Mouse (Mus musculus) neutrophil, adult 59 days (primary cell): Measurements from ENCODE around the gene Gm8127. TPM values are rescaled to one million over a fixed set of nuclear protein-coding genes. Genes with fewer than 3 reads are reported as not detected.

Experiments
- total RNA-seq, 2 experiments: library from RNA; stranded (reverse); gene quantifications; 1 replicate in 1 of 2; 2 replicates in 1 of 2; pipeline ENCODE4 v1.2.4; 2023

Gene Gm8127
- not detected for total RNA-seq

DNA sequence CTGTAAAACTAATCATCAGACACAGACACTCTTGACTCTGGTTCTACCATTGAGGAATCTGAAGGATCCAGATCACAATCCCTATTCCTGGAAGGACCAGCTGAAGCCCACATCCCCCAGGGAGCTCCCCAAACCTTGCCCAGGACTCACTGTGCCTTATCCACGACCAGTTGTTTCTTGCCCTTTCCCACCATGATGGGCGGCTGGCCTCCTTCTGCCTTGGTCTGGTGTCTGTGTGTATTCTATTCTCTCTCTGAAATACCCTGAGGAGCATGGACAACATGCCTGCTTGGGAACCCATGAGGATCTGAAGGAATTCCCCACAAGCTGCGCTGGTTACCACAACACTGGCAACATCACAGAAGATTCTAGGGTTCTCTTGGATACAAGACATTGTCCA is at the start of gene Gm8127:
Gene Gm8127 (minus strand): TSS at position 330 of the 400 bp plus-strand sequence.

DNA sequence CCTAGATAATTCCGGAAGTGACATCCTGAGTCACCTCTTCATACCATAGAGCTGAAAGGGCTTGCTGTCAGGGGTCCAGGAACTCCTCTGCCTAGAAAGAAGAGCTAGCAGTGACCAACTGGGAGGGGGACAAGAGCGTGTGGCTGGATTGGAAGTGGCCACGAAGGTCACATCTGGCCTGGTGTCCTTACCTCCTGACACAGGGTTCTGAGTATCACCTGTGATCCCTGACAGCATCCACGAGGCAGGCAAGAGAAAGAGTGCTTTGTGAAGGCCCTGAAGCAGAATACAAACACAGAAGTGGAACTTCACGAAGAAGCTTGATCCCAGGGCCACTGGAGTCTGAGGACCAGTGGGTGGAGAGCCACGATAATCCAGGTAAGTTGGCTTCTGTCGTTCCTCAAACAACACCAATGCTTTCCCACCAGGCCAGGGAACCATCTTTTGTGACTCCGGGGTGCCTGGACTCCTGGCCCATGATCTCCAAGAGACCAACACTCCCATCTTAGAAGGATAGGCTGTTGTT is 18.6 kb downstream of the Gm8127 start, which contains the start of gene Gm9732:
Gene Gm9732 (plus strand): TSS at position 51 of the 526 bp plus-strand sequence.

DNA sequence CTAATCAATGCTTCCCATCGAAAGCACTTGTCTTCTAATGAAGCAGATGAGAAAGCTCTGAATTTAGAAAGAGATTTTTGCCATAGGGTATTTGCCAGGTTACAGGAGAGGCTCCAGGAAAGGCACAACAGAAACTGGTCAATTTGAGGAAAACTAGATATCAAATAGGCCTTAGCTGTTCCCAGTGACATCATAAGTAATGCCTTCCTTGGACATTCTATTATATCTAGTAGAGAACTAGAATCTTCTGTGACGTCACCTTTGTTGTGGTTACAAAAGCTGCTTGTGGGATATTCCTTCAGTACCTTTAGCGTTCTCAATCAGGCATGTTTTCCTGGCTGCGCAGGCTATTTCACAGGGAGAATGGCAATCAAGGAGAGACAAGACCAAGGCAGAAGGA is 35.3 kb downstream of the Gm8127 start, which contains the start of gene Gm8126:
Gene Gm8126 (plus strand): TSS at position 301 of the 400 bp plus-strand sequence.

Other genes starting within 250 kb of the Gm8127 start
- gene Gm8094, start 217.2 kb downstream of the Gm8127 start, total RNA-seq, result not detected
- not detected for gene Gm8104, start 193.2 kb downstream of the Gm8127 start, total RNA-seq
- not detected for gene Gm7233, start 114.0 kb downstream of the Gm8127 start, total RNA-seq
- gene Gm8122, start 58.5 kb downstream of the Gm8127 start, total RNA-seq, result not detected
- gene Gm8126, start 35.2 kb downstream of the Gm8127 start, total RNA-seq, result not detected
- gene Gm9732, start 18.8 kb downstream of the Gm8127 start, total RNA-seq, result not detected
- gene 1700001F09Rik, start 54.0 kb upstream of the Gm8127 start, total RNA-seq, result not detected
- not detected for gene Gm8138, start 122.5 kb upstream of the Gm8127 start, total RNA-seq
- gene Gm5799, start 249.7 kb upstream of the Gm8127 start, total RNA-seq, result not detected